29 mouse cellular contexts compared by ENCODE assay signal in genomic region chr12:65799060-65799459, GRCm38 (mm10).
DNase-seq lines count a peak whose midpoint lies in the region; ATAC-seq and TF ChIP-seq lines count a peak whose summit lies in the region.
"Had no signal": no experiment of that assay in that cellular context is flagged by ENCODE, and none has a peak within 500 bp of the region (broad histone marks: within the 10 kb centered on the region; RNA-seq: fewer than 3 reads in every experiment).

No protein-coding gene starts in this region.

- no peak for DNase-seq in hindbrain, embryonic 14.5 days (ENCODE audit: low spot score)
- DNase-seq in hindbrain, embryonic 10.5 days (ENCODE audit: low spot score) = no peak
- DNase-seq in neural tube, embryonic 10.5 days (ENCODE audit: extremely low spot score, low spot score) = no peak
- DNase-seq in hindbrain, postnatal 0 days (ENCODE audit: low spot score) = peak; percentile 3
- DNase-seq in thymus, postnatal 36 days = no peak
- DNase-seq: adrenal gland, postnatal 10 days; adrenal gland, postnatal 36 days; B cell, adult 2 months; cerebellum, adult 11-12 months; cerebellum, adult 8-10 months; cerebellum, postnatal 10 days; cerebellum, postnatal 36 days; embryo, embryonic 11 days; forebrain, postnatal 0 days; gastrocnemius, adult 2 months; gastrocnemius, postnatal 14 days; heart, adult 11 months had no signal

- H3K4me3 ChIP-seq in hindbrain, embryonic 14.5 days (replicated peaks; ENCODE audit: low read length) = no peak overlapping the region
- H3K4me3 ChIP-seq in hindbrain, embryonic 10.5 days = no peak overlapping the region
- no peak overlapping the region for H3K4me3 ChIP-seq in neural tube, embryonic 13.5 days
- no peak overlapping the region for H3K4me3 ChIP-seq in hindbrain, postnatal 0 days (ENCODE audit: low read length)
- H3K4me3 ChIP-seq in forebrain, embryonic 12.5 days (replicated peaks) = no peak overlapping the region
- H3K4me3 ChIP-seq: embryonic facial prominence, embryonic 10.5 days; embryonic facial prominence, embryonic 13.5 days; erythroblast, embryonic 14.5 days; forebrain, embryonic 13.5 days; gastrocnemius, adult 2 months had no signal

- H3K36me3 ChIP-seq in hindbrain, embryonic 14.5 days (replicated peaks; ENCODE audit: control insufficient read depth, insufficient read depth) = no peaks in the 10 kb centered on the region
- no peaks in the 10 kb centered on the region for H3K36me3 ChIP-seq in hindbrain, embryonic 10.5 days
- H3K36me3 ChIP-seq in neural tube, embryonic 13.5 days = no peaks in the 10 kb centered on the region
- H3K36me3 ChIP-seq in hindbrain, postnatal 0 days (ENCODE audit: insufficient read depth, low read length) = no peaks in the 10 kb centered on the region
- no peaks in the 10 kb centered on the region for H3K36me3 ChIP-seq in forebrain, embryonic 12.5 days (replicated peaks)
- H3K36me3 ChIP-seq: embryonic facial prominence, embryonic 10.5 days; embryonic facial prominence, embryonic 13.5 days; G1E had no signal

- H3K9ac ChIP-seq in hindbrain, embryonic 14.5 days = no peak overlapping the region
- H3K9ac ChIP-seq in neural tube, embryonic 13.5 days = no peak overlapping the region
- H3K9ac ChIP-seq in hindbrain, postnatal 0 days (replicated peaks; ENCODE audit: low read length) = no peak overlapping the region
- H3K9ac ChIP-seq in forebrain, embryonic 12.5 days = no peak overlapping the region
- H3K9ac ChIP-seq: embryonic facial prominence, embryonic 13.5 days; forebrain, embryonic 13.5 days; forebrain, postnatal 0 days had no signal

- no peak overlapping the region for H3K4me2 ChIP-seq in hindbrain, embryonic 14.5 days (replicated peaks)
- H3K4me2 ChIP-seq in neural tube, embryonic 13.5 days = no peak overlapping the region
- H3K4me2 ChIP-seq in hindbrain, postnatal 0 days (ENCODE audit: low read depth, low read length) = no peak overlapping the region
- H3K4me2 ChIP-seq in forebrain, embryonic 12.5 days = no peak overlapping the region
- H3K4me2 ChIP-seq: embryonic facial prominence, embryonic 13.5 days; forebrain, embryonic 13.5 days; heart, embryonic 11.5 days had no signal

- peak; percentile 68; the same call in 1 of the 2 replicates for ATAC-seq in hindbrain, embryonic 14.5 days (ENCODE audit: low FRiP score)
- ATAC-seq in neural tube, embryonic 13.5 days (ENCODE audit: low read depth) = peak; percentile 63
- no peak for ATAC-seq in hindbrain, postnatal 0 days
- no peak for ATAC-seq in forebrain, embryonic 12.5 days (ENCODE audit: low FRiP score)
- ATAC-seq: forebrain, embryonic 13.5 days; forebrain, postnatal 0 days; inflammation-experienced regulatory T-cells, adult 6 months; intestine, embryonic 16.5 days; Patski had no signal

- no peaks in the 10 kb centered on the region for H3K9me3 ChIP-seq in hindbrain, embryonic 14.5 days (ENCODE audit: control insufficient read depth, low read length)
- H3K9me3 ChIP-seq in hindbrain, embryonic 10.5 days = no peaks in the 10 kb centered on the region
- H3K9me3 ChIP-seq in neural tube, embryonic 13.5 days = no peaks in the 10 kb centered on the region
- H3K9me3 ChIP-seq in hindbrain, postnatal 0 days (ENCODE audit: low read length) = no peaks in the 10 kb centered on the region
- no peaks in the 10 kb centered on the region for H3K9me3 ChIP-seq in forebrain, embryonic 12.5 days
- H3K9me3 ChIP-seq: embryonic facial prominence, embryonic 10.5 days; embryonic facial prominence, embryonic 13.5 days; forebrain, embryonic 13.5 days had no signal

- H3K27me3 ChIP-seq in hindbrain, embryonic 14.5 days (ENCODE audit: control insufficient read depth, insufficient read depth, low read length) = no peaks in the 10 kb centered on the region
- no peaks in the 10 kb centered on the region for H3K27me3 ChIP-seq in hindbrain, embryonic 10.5 days (ENCODE audit: insufficient read depth, poor library complexity, severe bottlenecking)
- no peaks in the 10 kb centered on the region for H3K27me3 ChIP-seq in neural tube, embryonic 13.5 days
- H3K27me3 ChIP-seq in hindbrain, postnatal 0 days (ENCODE audit: insufficient read depth, low read length) = no peaks in the 10 kb centered on the region
- H3K27me3 ChIP-seq in forebrain, embryonic 12.5 days = no peaks in the 10 kb centered on the region
- H3K27me3 ChIP-seq: CH12.LX; embryonic facial prominence, embryonic 13.5 days; forebrain, embryonic 13.5 days had no signal

- 65% methylated on average over 8 of the region's 8 CpGs for WGBS in hindbrain, embryonic 14.5 days
- 90% methylated on average over 8 of the region's 8 CpGs for WGBS in hindbrain, embryonic 10.5 days
- 62% methylated on average over 8 of the region's 8 CpGs for WGBS in neural tube, embryonic 13.5 days
- WGBS in hindbrain, postnatal 0 days = 62% methylated on average over 8 of the region's 8 CpGs
- 90% methylated on average over 8 of the region's 8 CpGs for WGBS in forebrain, embryonic 12.5 days

- H3K4me1 ChIP-seq in hindbrain, embryonic 14.5 days (replicated peaks; ENCODE audit: control insufficient read depth, insufficient read depth, low read length) = no peaks in the 10 kb centered on the region
- no peaks in the 10 kb centered on the region for H3K4me1 ChIP-seq in hindbrain, embryonic 10.5 days (replicated peaks)
- H3K4me1 ChIP-seq in neural tube, embryonic 13.5 days (replicated peaks) = no peaks in the 10 kb centered on the region
- H3K4me1 ChIP-seq in hindbrain, postnatal 0 days (ENCODE audit: insufficient read depth, low read length) = no peaks in the 10 kb centered on the region
- no peaks in the 10 kb centered on the region for H3K4me1 ChIP-seq in forebrain, embryonic 12.5 days
- H3K4me1 ChIP-seq: embryonic facial prominence, embryonic 10.5 days; embryonic facial prominence, embryonic 13.5 days; forebrain, embryonic 13.5 days had no signal

- no peak for TF ChIP-seq CTCF in hindbrain, postnatal 0 days (IDR thresholded peaks at IDR 0.05; ENCODE audit: low read depth)

- no peak overlapping the region for H3K27ac ChIP-seq in hindbrain, embryonic 14.5 days
- no peak overlapping the region for H3K27ac ChIP-seq in hindbrain, embryonic 10.5 days
- H3K27ac ChIP-seq in neural tube, embryonic 13.5 days (replicated peaks) = no peak overlapping the region
- no peak overlapping the region for H3K27ac ChIP-seq in hindbrain, postnatal 0 days
- no peak overlapping the region for H3K27ac ChIP-seq in forebrain, embryonic 12.5 days
- H3K27ac ChIP-seq: embryonic facial prominence, embryonic 10.5 days; embryonic facial prominence, embryonic 13.5 days; forebrain, embryonic 13.5 days; gastrocnemius, adult 2 months had no signal

Comparison
In these comparisons a context has a peak if more than half of its experiments do, and no peak if none do; other contexts are left out.
1. ATAC-seq: peak in hindbrain, embryonic 14.5 days (single experiment) and neural tube, embryonic 13.5 days (single experiment); none in hindbrain, postnatal 0 days (single experiment) and forebrain, embryonic 12.5 days (single experiment).